Mouse (Mus musculus) G1E (cell line): ENCODE measurements around the gene Mtln. TPM values are rescaled to one million over a fixed set of nuclear protein-coding genes. Genes with fewer than 3 reads are reported as not detected.

Source experiments
- ATAC-seq: 2 replicates; pipeline ENCODE4 v1.8.0; 2016; ENCODE audit warnings: mild to moderate bottlenecking; ENCODE audit not compliant: insufficient number of reproducible peaks, poor library complexity, low FRiP score, severe bottlenecking; ENCODE audit errors: extremely low read depth
- DNase-seq: peaks from one replicate; pipeline ENCODE4 v3.0.0; 2012; ENCODE audit warnings: low spot score
- H3K27me3 ChIP-seq: 2 replicates; pipeline ENCODE4 v1.6.1; 2012; ENCODE audit warnings: mild to moderate bottlenecking, low read length, inconsistent platforms; ENCODE audit not compliant: insufficient read depth
- H3K36me3 ChIP-seq: replicated peaks from 2 replicates; pipeline ENCODE3; 2012; ENCODE audit warnings: mild to moderate bottlenecking, inconsistent platforms
- H3K4me1 ChIP-seq: 2 replicates; pipeline ENCODE4 v1.6.1; 2012; ENCODE audit warnings: low read depth, low read length, inconsistent platforms, mixed read lengths; ENCODE audit not compliant: insufficient read depth
- H3K4me3 ChIP-seq: 2 replicates; pipeline ENCODE4 v1.5.1; 2012; ENCODE audit warnings: low read depth, mild to moderate bottlenecking, inconsistent platforms, low read length, moderate library complexity, mixed read lengths
- H3K9me3 ChIP-seq: replicated peaks from 2 replicates; pipeline ENCODE4 v1.6.1; 2012; ENCODE audit warnings: inconsistent platforms
- CTCF ChIP-seq: IDR thresholded peaks from 2 replicates; pipeline ENCODE4 v1.5.1; 2012; ENCODE audit warnings: low read depth, low read length, inconsistent platforms, mixed read lengths
- GATA1 ChIP-seq: IDR thresholded peaks from 2 replicates; pipeline ENCODE4 v1.6.1; 2012; ENCODE audit warnings: borderline replicate concordance, low read length, inconsistent platforms, mixed read lengths
- GATA2 ChIP-seq: IDR thresholded peaks from 2 replicates; pipeline ENCODE4 v1.6.1; 2012; ENCODE audit warnings: low read depth, low read length, inconsistent platforms, borderline replicate concordance
- POLR2AphosphoS5 ChIP-seq: IDR thresholded peaks from 2 replicates; pipeline ENCODE4 v1.6.1; 2012; ENCODE audit warnings: low read depth, low read length, inconsistent platforms; ENCODE audit not compliant: insufficient replicate concordance
- TAL1 ChIP-seq: conservative IDR thresholded peaks from 2 replicates; pipeline ENCODE4 v1.6.1; 2012; ENCODE audit warnings: low read depth, low read length, inconsistent platforms, mixed read lengths
- polyA plus RNA-seq: library from polyadenylated mRNA; stranded (reverse); fragments of >175 nt; gene quantifications from 2 replicates; pipeline ENCODE4 v1.2.3, GENCODE M21; 2012
- total RNA-seq, 2 experiments: library from RNA; stranded (forward) in 1 of 2; stranded (reverse) in 1 of 2; fragments of 200-1000 nt in 1 of 2; fragments of >200 nt in 1 of 2; fragmentation: Nextera tagmentation in 1 of 2; gene quantifications; 2 replicates each; pipeline ENCODE4 v1.2.3; 2014 to 2017

The Mtln gene
- total and polyA plus RNA-seq, 3 experiments: 12.0 to 106 (median 50.2) TPM

DNA sequence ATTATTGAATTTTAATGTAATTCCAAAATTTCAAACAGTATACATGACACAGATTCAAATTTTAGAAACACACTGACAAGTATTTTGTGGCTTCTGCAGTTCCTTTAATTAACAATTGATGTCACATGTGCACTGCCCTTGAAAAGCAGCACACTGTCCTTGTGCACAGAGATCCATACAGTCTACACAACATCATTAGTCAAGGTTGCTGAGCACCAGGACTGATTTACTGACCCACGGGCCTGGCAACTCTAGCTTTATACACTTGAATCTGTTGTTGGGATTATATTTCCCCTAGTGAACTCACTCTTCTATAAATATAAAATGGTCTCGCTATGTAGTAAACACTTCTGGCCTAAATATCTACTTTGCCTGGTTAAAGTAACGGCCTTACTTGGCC, 17.3 kb downstream of the Mtln start:
- no peak for ATAC-seq
- no peak overlapping the region for H3K4me3 ChIP-seq
- no peak for DNase-seq
- H3K36me3 ChIP-seq: peaks cover 33% of the 10 kb centered on the region
- peaks cover 8% of the 10 kb centered on the region for H3K4me1 ChIP-seq
- H3K9me3 ChIP-seq: no peaks in the 10 kb centered on the region
- TF ChIP-seq TAL1 (no peak), POLR2AphosphoS5 (no peak), GATA2 (no peak), GATA1 (no peak)
- no peaks in the 10 kb centered on the region for H3K27me3 ChIP-seq

DNA sequence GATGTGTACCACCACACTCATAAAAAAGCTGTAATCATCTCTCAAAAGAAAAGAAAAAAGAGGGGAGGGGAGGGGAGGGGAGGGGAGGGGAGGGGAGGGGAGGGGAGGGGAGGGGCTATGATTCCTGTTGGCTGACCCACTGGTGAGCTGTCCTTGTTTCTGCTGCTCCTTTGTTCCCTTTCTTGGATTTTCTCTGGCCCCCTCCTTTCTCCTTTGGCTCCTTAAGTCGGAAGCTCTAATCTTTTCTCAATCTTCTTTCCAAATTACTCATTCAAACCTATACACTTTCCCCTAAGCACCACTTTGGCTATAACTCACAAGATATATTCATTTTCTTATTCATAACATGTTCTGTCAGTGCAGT, 17.7 kb downstream of the Mtln start:
- H3K9me3 ChIP-seq: no peaks in the 10 kb centered on the region
- DNase-seq (no peak), ATAC-seq (no peak)
- peaks cover 36% of the 10 kb centered on the region for H3K36me3 ChIP-seq
- H3K4me3 ChIP-seq: no peak overlapping the region
- no peaks in the 10 kb centered on the region for H3K27me3 ChIP-seq
- TF ChIP-seq TAL1 (no peak), GATA1 (no peak), POLR2AphosphoS5 (no peak)
- H3K4me1 ChIP-seq: peaks cover 8% of the 10 kb centered on the region

DNA sequence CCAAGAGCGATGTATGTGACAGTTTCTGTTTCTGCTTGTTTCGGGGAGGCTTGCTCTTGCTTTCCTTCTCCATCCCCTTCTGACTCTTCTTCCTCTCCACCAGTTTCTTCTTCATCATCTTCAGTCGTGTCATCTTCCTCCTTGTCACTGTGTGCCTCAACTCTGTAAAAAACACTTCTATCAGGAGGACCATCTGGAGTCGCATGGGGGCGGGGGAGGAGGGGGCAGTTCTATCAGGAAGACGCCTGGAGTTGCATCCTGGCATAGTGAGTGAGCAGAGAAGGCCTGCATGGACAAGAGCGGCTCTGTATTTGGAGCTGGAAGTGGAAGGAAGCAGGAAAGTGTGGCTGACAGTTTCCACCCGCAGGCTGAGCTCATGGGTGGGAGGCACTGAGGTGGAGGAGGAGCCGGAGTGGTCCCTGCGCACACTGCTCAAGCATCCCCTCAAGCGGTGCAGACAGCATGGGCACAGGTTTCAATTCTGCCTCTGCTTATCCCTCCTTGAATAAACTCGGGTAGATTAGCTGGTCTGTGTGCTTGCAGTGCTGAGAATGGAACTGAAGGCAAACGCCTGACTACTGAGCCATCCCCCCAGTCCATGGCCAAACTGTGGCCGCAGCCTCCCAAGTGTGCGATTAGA, 18.2 kb downstream of the Mtln start:
- ATAC-seq (no peak), DNase-seq (no peak)
- Histone ChIP-seq H3K27me3 (no peaks in the 10 kb centered on the region), H3K4me1 (peaks cover 8% of the 10 kb centered on the region), H3K36me3 (peaks cover 39% of the 10 kb centered on the region), H3K4me3 (no peak overlapping the region; the same call in 1 of the 2 replicates), H3K9me3 (no peaks in the 10 kb centered on the region)
- TF ChIP-seq GATA2: no peak
- no peak for TF ChIP-seq TAL1
- no peak for TF ChIP-seq CTCF
- no peak for TF ChIP-seq GATA1
- no peak for TF ChIP-seq POLR2AphosphoS5

DNA sequence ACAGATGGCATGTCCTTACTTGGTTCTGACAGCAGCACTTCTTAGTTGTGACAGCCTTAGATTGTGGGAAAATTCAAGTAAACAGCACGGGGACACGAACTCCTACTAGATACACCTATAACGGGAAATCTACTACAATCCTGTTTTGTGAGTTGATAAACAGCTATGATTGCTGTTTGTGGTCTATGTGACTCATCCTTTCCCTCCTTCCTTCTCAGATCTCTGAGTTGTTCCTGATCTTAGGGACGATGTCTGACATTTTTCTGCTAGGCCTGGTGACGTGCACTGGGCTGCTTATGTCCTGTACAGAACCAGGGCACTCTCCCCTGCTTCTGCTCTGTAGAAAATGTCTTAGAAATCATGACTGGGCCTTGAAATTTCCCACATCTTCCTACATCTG, 30.7 kb downstream of the Mtln start:
- no peak for DNase-seq
- Histone ChIP-seq H3K4me1 (peaks cover 5% of the 10 kb centered on the region; the same call in 1 of the 2 replicates), H3K36me3 (peaks cover 8% of the 10 kb centered on the region), H3K27me3 (no peaks in the 10 kb centered on the region), H3K9me3 (no peaks in the 10 kb centered on the region), H3K4me3 (no peak overlapping the region)
- no peak for ATAC-seq
- TF ChIP-seq TAL1: no peak
- TF ChIP-seq POLR2AphosphoS5: no peak
- no peak for TF ChIP-seq GATA1
- no peak for TF ChIP-seq CTCF
- no peak for TF ChIP-seq GATA2

DNA sequence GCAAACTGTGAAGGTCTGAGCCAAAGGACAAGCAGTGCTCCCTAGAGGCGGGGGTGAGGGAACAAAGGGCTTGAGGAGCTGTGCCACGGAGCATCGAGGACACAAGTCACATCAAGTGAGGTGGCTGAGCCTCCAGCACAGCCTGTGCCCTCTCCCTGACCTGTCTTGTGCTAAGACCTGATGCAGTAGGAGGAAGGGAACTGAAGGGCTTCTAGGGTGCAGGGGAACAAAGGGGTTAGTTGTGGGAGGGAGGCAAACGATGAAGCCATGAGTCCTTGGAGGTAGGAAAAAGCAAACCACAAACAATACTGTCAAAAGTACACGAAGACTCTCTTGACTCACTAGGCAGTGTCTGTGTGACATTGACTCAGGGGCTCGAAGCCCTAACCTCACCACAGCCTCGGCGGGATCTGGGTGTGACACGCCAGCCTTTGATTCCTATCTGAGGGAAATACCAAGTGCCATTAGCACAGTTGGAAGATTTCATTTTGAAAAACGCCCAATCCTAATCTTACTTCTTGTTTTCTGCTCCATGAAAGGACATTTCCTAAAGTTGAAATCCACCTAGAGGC, 31.8 kb downstream of the Mtln start:
- Histone ChIP-seq H3K4me1 (peaks cover 5% of the 10 kb centered on the region; the same call in 1 of the 2 replicates), H3K4me3 (no peak overlapping the region), H3K27me3 (no peaks in the 10 kb centered on the region), H3K36me3 (peaks cover 8% of the 10 kb centered on the region), H3K9me3 (no peaks in the 10 kb centered on the region)
- no peak for DNase-seq
- ATAC-seq: no peak
- TF ChIP-seq POLR2AphosphoS5 (no peak), TAL1 (no peak), GATA2 (no peak), GATA1 (no peak), CTCF (no peak)

DNA sequence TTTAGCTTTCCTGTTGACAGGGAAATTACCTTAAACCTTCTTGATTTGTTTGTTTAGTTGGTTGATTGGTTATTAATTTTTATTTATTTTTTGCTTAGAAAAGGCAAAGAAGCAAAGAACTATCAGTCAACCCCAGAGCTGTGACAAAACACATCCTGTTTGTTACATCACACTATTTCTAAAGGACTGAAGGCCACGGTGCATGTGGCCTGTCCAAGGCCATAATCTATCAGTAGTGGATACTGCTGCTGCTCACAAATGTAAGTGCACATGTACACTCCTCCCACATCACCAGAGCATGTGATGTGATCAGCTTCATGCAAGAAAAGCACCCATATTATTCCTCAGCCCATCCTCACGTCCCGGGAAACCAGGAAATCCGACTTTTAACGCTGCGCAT, 32.3 kb downstream of the Mtln start:
- ATAC-seq (no peak), DNase-seq (no peak)
- peaks cover 5% of the 10 kb centered on the region; the same call in 1 of the 2 replicates for H3K4me1 ChIP-seq
- H3K27me3 ChIP-seq: no peaks in the 10 kb centered on the region
- no peak overlapping the region for H3K4me3 ChIP-seq
- H3K9me3 ChIP-seq: no peaks in the 10 kb centered on the region
- peaks cover 8% of the 10 kb centered on the region for H3K36me3 ChIP-seq
- no peak for TF ChIP-seq POLR2AphosphoS5
- no peak for TF ChIP-seq GATA2
- no peak for TF ChIP-seq GATA1
- no peak for TF ChIP-seq TAL1
- no peak for TF ChIP-seq CTCF
